Mouse (Mus musculus) spleen, embryonic (tissue): ENCODE data around the gene Csk.

Experiments used
- CTCF ChIA-PET: fragments of 350-600 bp; sonication (Branson Sonifier 250); formaldehyde crosslinking; loops from one replicate; lab custom pipeline; 2022; lab: Charles Lee

The Csk gene

GRCm38 (mm10) chr9:57609803-57610202 lies 43.6 kb downstream of the Csk start:
- CTCF ChIA-PET = no interaction called here

- CTCF ChIA-PET = no interaction called here
These were observed 47.1 kb downstream of the Csk start, which contains the start of gene Cplx3 for GRCm38 (mm10) chr9:57606139-57606851. TSS of gene Cplx3 (minus strand) at chr9:57606281.

GRCm38 (mm10) chr9:57605503-57605902 lies 47.9 kb downstream of the Csk start:
- CTCF ChIA-PET = no interaction called here

GRCm38 (mm10) chr9:57604875-57605274 lies 48.6 kb downstream of the Csk start:
- CTCF ChIA-PET = interaction anchor here (0.6 to 0.7 kb wide), 2 partner anchors 16 to 50 kb away, joined by 3 to 8 read pairs; partner anchors contain the start of gene Lman1l

GRCm38 (mm10) chr9:57602098-57602497 lies 51.3 kb downstream of the Csk start:
- CTCF ChIA-PET = no interaction called here

GRCm38 (mm10) chr9:57601353-57601706 lies 52.1 kb downstream of the Csk start:
- CTCF ChIA-PET = no interaction called here

GRCm38 (mm10) chr9:57600620-57601352 lies 52.6 kb downstream of the Csk start:
- CTCF ChIA-PET = no interaction called here

- CTCF ChIA-PET = no interaction called here
These were observed 54.4 kb downstream of the Csk start for GRCm38 (mm10) chr9:57598851-57599563.

GRCm38 (mm10) chr9:57597929-57598382 lies 55.5 kb downstream of the Csk start:
- CTCF ChIA-PET = no interaction called here

GRCm38 (mm10) chr9:57597265-57597664 lies 56.2 kb downstream of the Csk start:
- CTCF ChIA-PET = no interaction called here

GRCm38 (mm10) chr9:57594174-57594509 lies 59.3 kb downstream of the Csk start:
- CTCF ChIA-PET = interaction anchor here (0.5 to 0.6 kb wide), 2 partner anchors 26 to 151 kb away, joined by 6 to 8 read pairs; partner anchors contain the start of gene Lman1l

GRCm38 (mm10) chr9:57593454-57594173 lies 59.8 kb downstream of the Csk start:
- CTCF ChIA-PET = interaction anchor here (0.5 to 0.6 kb wide), 2 partner anchors 27 to 152 kb away, joined by 6 to 8 read pairs; partner anchors contain the start of gene Lman1l

- CTCF ChIA-PET = no interaction called here
These were observed 62.7 kb downstream of the Csk start for GRCm38 (mm10) chr9:57590726-57591125.

GRCm38 (mm10) chr9:57589224-57590126 lies 64.0 kb downstream of the Csk start, which contains the start of gene Ulk3:
TSS of gene Ulk3 (plus strand) at chr9:57589452.
- CTCF ChIA-PET = interaction anchor here (0.8 to 1.1 kb wide), 3 partner anchors 49 to 71 kb away, joined by 3 to 4 read pairs (median 3); no protein-coding TSS in a partner anchor

GRCm38 (mm10) chr9:57584991-57585390 lies 68.4 kb downstream of the Csk start:
- CTCF ChIA-PET = no interaction called here

- CTCF ChIA-PET = interaction anchor here (0.5 kb wide), 1 partner anchor 34 kb away, joined by 8 read pairs; no protein-coding TSS in a partner anchor
These were observed 76.1 kb downstream of the Csk start for GRCm38 (mm10) chr9:57577144-57577849.
